Mouse (Mus musculus): ENCODE results near the gene Grik5. TPM values are rescaled to one million over a fixed set of nuclear protein-coding genes. Genes with fewer than 3 reads are reported as not detected.
A peak's percentile ranks its signal among the peaks of the same experiment; 100 is the strongest.
"Not testable (repeated sequence)": the region's sequence is repeated elsewhere in the genome, so short reads cannot be mapped to it uniquely, and the experiment has no call there.

Grik5 gene
- polyA plus RNA-seq, 1 experiment from 2014 or later = 8.7 TPM

- no peaks in the 10 kb centered on the region for H3K9me3 ChIP-seq (replicated peaks)
- DNase-seq (ENCODE audit: low spot score) = no peak
- no peaks in the 10 kb centered on the region for H3K4me1 ChIP-seq
- H3K27ac ChIP-seq = no peak overlapping the region
- no peak overlapping the region for H3K4me3 ChIP-seq
- peaks cover 87% of the 10 kb centered on the region for H3K36me3 ChIP-seq
- 93% methylated on average over 8 of the region's 8 CpGs for WGBS
- no peaks in the 10 kb centered on the region for H3K27me3 ChIP-seq (ENCODE audit: low read depth, poor library complexity, severe bottlenecking)
These were observed 24.8 kb downstream of the Grik5 start for GRCm38 (mm10) chr7:25047363-25047762.

GRCm38 (mm10) chr7:25044599-25044998 lies 27.5 kb downstream of the Grik5 start:
- 95% methylated on average over 7 of the region's 7 CpGs for WGBS
- not testable (repeated sequence) for H3K4me3 ChIP-seq; H3K4me1 ChIP-seq; H3K27ac ChIP-seq; DNase-seq (ENCODE audit: low spot score); H3K27me3 ChIP-seq (ENCODE audit: low read depth, poor library complexity, severe bottlenecking); H3K9me3 ChIP-seq (replicated peaks)
- H3K36me3 ChIP-seq = peaks cover 95% of the 10 kb centered on the region

- Histone ChIP-seq H3K27me3 (ENCODE audit: low read depth, poor library complexity, severe bottlenecking) (no peaks in the 10 kb centered on the region), H3K27ac (no peak overlapping the region), H3K36me3 (peaks cover 99% of the 10 kb centered on the region), H3K4me1 (no peaks in the 10 kb centered on the region), H3K9me3 (replicated peaks) (no peaks in the 10 kb centered on the region), H3K4me3 (no peak overlapping the region)
- WGBS = 90% methylated on average over 12 of the region's 12 CpGs
- DNase-seq (ENCODE audit: low spot score) = no peak
These were observed 30.2 kb downstream of the Grik5 start for GRCm38 (mm10) chr7:25041921-25042320.

- DNase-seq (ENCODE audit: low spot score) = peak; percentile 81
- no peak overlapping the region for H3K4me3 ChIP-seq
- no peaks in the 10 kb centered on the region for H3K4me1 ChIP-seq
- no peak overlapping the region for H3K27ac ChIP-seq
- H3K9me3 ChIP-seq (replicated peaks) = no peaks in the 10 kb centered on the region
- peaks cover 90% of the 10 kb centered on the region for H3K36me3 ChIP-seq
- H3K27me3 ChIP-seq (ENCODE audit: low read depth, poor library complexity, severe bottlenecking) = no peaks in the 10 kb centered on the region
- 60% methylated on average over 7 of the region's 7 CpGs for WGBS
These were observed 36.2 kb downstream of the Grik5 start for GRCm38 (mm10) chr7:25035916-25036315.

GRCm38 (mm10) chr7:25034796-25035195 lies 37.4 kb downstream of the Grik5 start:
- Histone ChIP-seq H3K36me3 (peaks cover 83% of the 10 kb centered on the region), H3K27me3 (ENCODE audit: low read depth, poor library complexity, severe bottlenecking) (no peaks in the 10 kb centered on the region), H3K4me1 (no peaks in the 10 kb centered on the region), H3K9me3 (replicated peaks) (no peaks in the 10 kb centered on the region), H3K4me3 (no peak overlapping the region), H3K27ac (no peak overlapping the region)
- WGBS = 92% methylated on average over 4 of the region's 4 CpGs
- no peak for DNase-seq (ENCODE audit: low spot score)

GRCm38 (mm10) chr7:25031528-25031927 lies 40.6 kb downstream of the Grik5 start:
- Histone ChIP-seq H3K27me3 (ENCODE audit: low read depth, poor library complexity, severe bottlenecking) (no peaks in the 10 kb centered on the region), H3K36me3 (peaks cover 69% of the 10 kb centered on the region), H3K27ac (no peak overlapping the region), H3K9me3 (replicated peaks) (no peaks in the 10 kb centered on the region), H3K4me1 (no peaks in the 10 kb centered on the region), H3K4me3 (no peak overlapping the region)
- 85% methylated on average over 3 of the region's 3 CpGs for WGBS
- DNase-seq (ENCODE audit: low spot score) = no peak

- Histone ChIP-seq H3K27ac (no peak overlapping the region), H3K9me3 (replicated peaks) (no peaks in the 10 kb centered on the region), H3K4me3 (no peak overlapping the region), H3K4me1 (no peaks in the 10 kb centered on the region), H3K27me3 (ENCODE audit: low read depth, poor library complexity, severe bottlenecking) (no peaks in the 10 kb centered on the region), H3K36me3 (peaks cover 63% of the 10 kb centered on the region)
- WGBS = 49% methylated on average over 5 of the region's 5 CpGs
- DNase-seq (ENCODE audit: low spot score) = peak; percentile 83
These were observed 42.0 kb downstream of the Grik5 start for GRCm38 (mm10) chr7:25030032-25030753.

- Histone ChIP-seq H3K27ac (no peak overlapping the region), H3K9me3 (replicated peaks) (no peaks in the 10 kb centered on the region), H3K4me3 (no peak overlapping the region), H3K4me1 (no peaks in the 10 kb centered on the region), H3K27me3 (ENCODE audit: low read depth, poor library complexity, severe bottlenecking) (no peaks in the 10 kb centered on the region), H3K36me3 (peaks cover 57% of the 10 kb centered on the region)
- no peak for DNase-seq (ENCODE audit: low spot score)
- 60% methylated on average over 7 of the region's 7 CpGs for WGBS
These were observed 45.7 kb downstream of the Grik5 start for GRCm38 (mm10) chr7:25026452-25026851.

GRCm38 (mm10) chr7:25025855-25026439 lies 46.2 kb downstream of the Grik5 start:
- no peaks in the 10 kb centered on the region for H3K27me3 ChIP-seq (ENCODE audit: low read depth, poor library complexity, severe bottlenecking)
- WGBS = 66% methylated on average over 10 of the region's 10 CpGs
- H3K36me3 ChIP-seq = peaks cover 59% of the 10 kb centered on the region
- no peaks in the 10 kb centered on the region for H3K4me1 ChIP-seq
- H3K9me3 ChIP-seq (replicated peaks) = no peaks in the 10 kb centered on the region
- no peak overlapping the region for H3K4me3 ChIP-seq
- DNase-seq (ENCODE audit: low spot score) = no peak
- no peak overlapping the region for H3K27ac ChIP-seq

GRCm38 (mm10) chr7:25011592-25011991 lies 60.6 kb downstream of the Grik5 start:
- Histone ChIP-seq H3K4me1 (peaks cover 25% of the 10 kb centered on the region), H3K27ac (no peak overlapping the region), H3K36me3 (peaks cover 45% of the 10 kb centered on the region), H3K9me3 (replicated peaks) (no peaks in the 10 kb centered on the region), H3K27me3 (ENCODE audit: low read depth, poor library complexity, severe bottlenecking) (peaks cover 72% of the 10 kb centered on the region), H3K4me3 (no peak overlapping the region)
- WGBS = 55% methylated on average over 7 of the region's 7 CpGs
- no peak for DNase-seq (ENCODE audit: low spot score)

- Histone ChIP-seq H3K36me3 (peaks cover 32% of the 10 kb centered on the region), H3K4me1 (peaks cover 33% of the 10 kb centered on the region), H3K9me3 (replicated peaks) (no peaks in the 10 kb centered on the region), H3K27ac (no peak overlapping the region), H3K27me3 (ENCODE audit: low read depth, poor library complexity, severe bottlenecking) (peaks cover 85% of the 10 kb centered on the region), H3K4me3 (peak overlapping the region; percentile 50)
- peak; percentile 77 for DNase-seq (ENCODE audit: low spot score)
- WGBS = 1% methylated on average over 95 of the region's 97 CpGs
These were observed 61.8 kb downstream of the Grik5 start for GRCm38 (mm10) chr7:25010090-25010913.

GRCm38 (mm10) chr7:25009099-25009700 lies 62.9 kb downstream of the Grik5 start:
- H3K27ac ChIP-seq = no peak overlapping the region

More at GRCm38 (mm10) chr7:25009099-25009700, 62.9 kb downstream of the Grik5 start:
- Histone ChIP-seq H3K9me3 (replicated peaks) (no peaks in the 10 kb centered on the region), H3K27me3 (ENCODE audit: low read depth, poor library complexity, severe bottlenecking) (peaks cover 96% of the 10 kb centered on the region), H3K36me3 (peaks cover 21% of the 10 kb centered on the region), H3K4me3 (peak overlapping the region; percentile 21; the same call in 1 of the 2 replicates), H3K4me1 (peaks cover 41% of the 10 kb centered on the region)
- no peak for DNase-seq (ENCODE audit: low spot score)
- WGBS = 8% methylated on average over 20 of the region's 20 CpGs
